Mouse (Mus musculus): Measurements from ENCODE around the gene Cdhr1. TPM values are rescaled to one million over a fixed set of nuclear protein-coding genes. Genes with fewer than 3 reads are reported as not detected.

The Cdhr1 gene
- polyA plus RNA-seq, 1 experiment from 2014 or later = 0.09 TPM

DNA sequence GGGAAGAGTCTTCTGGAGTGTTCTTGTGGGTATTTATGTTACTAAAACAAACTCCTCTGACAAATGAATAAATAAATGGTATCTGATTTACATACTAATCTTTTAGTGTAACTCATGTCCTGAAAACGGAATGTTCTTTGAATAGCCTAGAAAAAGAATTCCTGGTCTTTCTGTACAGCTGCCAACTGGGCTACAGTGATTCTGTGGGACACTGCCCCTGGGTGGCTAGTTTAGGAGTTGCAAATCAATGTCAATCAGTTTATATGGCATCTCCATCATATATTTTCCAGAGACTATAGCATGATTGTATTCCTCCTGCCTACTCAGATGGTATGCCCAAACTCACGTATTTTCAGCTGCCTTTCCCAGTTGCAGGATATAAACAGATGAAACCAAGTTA lies 33.3 kb downstream of the Cdhr1 start:
- Histone ChIP-seq H3K9me3 (replicated peaks) (no peaks in the 10 kb centered on the region), H3K27ac (no peak overlapping the region), H3K4me1 (no peaks in the 10 kb centered on the region), H3K4me3 (no peak overlapping the region), H3K36me3 (no peaks in the 10 kb centered on the region), H3K27me3 (ENCODE audit: low read depth, poor library complexity, severe bottlenecking) (no peaks in the 10 kb centered on the region)
- WGBS = 58% methylated on average over 2 of the region's 2 CpGs
- no peak for DNase-seq (ENCODE audit: low spot score)

DNA sequence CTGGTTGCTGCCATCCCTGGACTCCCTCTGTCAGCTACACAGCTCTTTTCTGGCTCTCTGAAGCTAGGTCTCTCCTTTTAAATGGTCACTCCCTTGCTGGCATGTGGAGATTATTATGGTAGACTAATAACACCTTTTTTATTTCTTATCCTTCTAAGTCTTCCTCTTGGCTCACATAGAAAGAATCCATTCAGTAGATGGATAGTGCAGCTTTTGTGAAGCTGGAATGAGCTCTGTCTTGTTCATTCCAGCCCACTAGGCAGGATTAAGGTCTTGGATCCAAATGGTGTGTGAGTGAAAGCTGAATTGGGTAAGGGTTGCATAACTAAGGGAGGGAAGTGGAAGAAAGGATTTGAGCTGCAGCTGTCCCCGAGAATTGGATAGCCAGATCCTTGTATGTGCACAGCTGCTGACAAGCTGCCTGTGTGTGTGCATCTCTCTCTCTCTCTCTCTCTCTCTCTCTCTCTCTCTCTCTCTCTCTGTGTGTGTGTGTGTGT lies 49.2 kb downstream of the Cdhr1 start, which contains the start of gene Rgr:
TSS of gene Rgr (minus strand) at position 51 of the 497 bp plus-strand sequence.
- H3K27me3 ChIP-seq (ENCODE audit: low read depth, poor library complexity, severe bottlenecking) = no peaks in the 10 kb centered on the region
- no peaks in the 10 kb centered on the region for H3K36me3 ChIP-seq
- H3K9me3 ChIP-seq (replicated peaks) = no peaks in the 10 kb centered on the region
- WGBS = 89% methylated on average over 1 of the region's 1 CpGs
- H3K4me3 ChIP-seq = no peak within 1 kb of the TSS
- no peak for DNase-seq (ENCODE audit: low spot score)
- no peak within 1 kb of the TSS for H3K27ac ChIP-seq
- no peaks in the 10 kb centered on the region for H3K4me1 ChIP-seq

GRCm38 (mm10) chr14:37034432-37034831 lies 63.7 kb downstream of the Cdhr1 start:
- no peak for DNase-seq (ENCODE audit: low spot score)
- Histone ChIP-seq H3K9me3 (replicated peaks) (no peaks in the 10 kb centered on the region), H3K4me1 (no peaks in the 10 kb centered on the region), H3K36me3 (no peaks in the 10 kb centered on the region), H3K27me3 (ENCODE audit: low read depth, poor library complexity, severe bottlenecking) (no peaks in the 10 kb centered on the region), H3K4me3 (no peak overlapping the region), H3K27ac (no peak overlapping the region)
- 59% methylated on average over 5 of the region's 5 CpGs for WGBS

DNA sequence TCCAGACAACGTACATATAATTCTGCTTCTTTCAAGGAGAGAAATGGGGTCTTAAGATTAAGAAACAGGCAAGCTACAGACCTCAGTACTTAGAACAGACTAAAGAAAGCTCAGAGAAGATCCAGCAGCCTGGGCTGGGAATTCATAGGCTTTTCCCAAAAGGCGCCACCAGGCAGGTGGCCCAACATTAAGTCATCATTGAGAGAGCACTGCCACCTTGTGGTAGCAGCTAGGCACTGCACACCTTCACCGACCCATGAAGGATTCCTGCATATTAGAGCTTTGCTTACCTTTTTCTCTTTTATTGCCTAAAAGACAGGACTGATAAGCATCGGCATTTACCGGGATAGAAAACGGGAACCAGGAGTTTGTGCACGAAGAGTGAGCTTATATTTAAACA lies 64.9 kb downstream of the Cdhr1 start:
- no peak overlapping the region for H3K27ac ChIP-seq
- no peaks in the 10 kb centered on the region for H3K4me1 ChIP-seq
- peak; percentile 70 for DNase-seq (ENCODE audit: low spot score)
- no peaks in the 10 kb centered on the region for H3K27me3 ChIP-seq (ENCODE audit: low read depth, poor library complexity, severe bottlenecking)
- H3K4me3 ChIP-seq = no peak overlapping the region
- WGBS = 15% methylated on average over 7 of the region's 7 CpGs
- no peaks in the 10 kb centered on the region for H3K36me3 ChIP-seq
- no peaks in the 10 kb centered on the region for H3K9me3 ChIP-seq (replicated peaks)

- no peaks in the 10 kb centered on the region for H3K36me3 ChIP-seq
- no peak overlapping the region for H3K27ac ChIP-seq
- no peaks in the 10 kb centered on the region for H3K27me3 ChIP-seq (ENCODE audit: low read depth, poor library complexity, severe bottlenecking)
- H3K4me1 ChIP-seq = no peaks in the 10 kb centered on the region
- DNase-seq (ENCODE audit: low spot score) = no peak
- H3K9me3 ChIP-seq (replicated peaks) = no peaks in the 10 kb centered on the region
- WGBS = 88% methylated on average over 11 of the region's 11 CpGs
- H3K4me3 ChIP-seq = no peak overlapping the region
Measured at GRCm38 (mm10) chr14:37032481-37033104, 65.6 kb downstream of the Cdhr1 start.

GRCm38 (mm10) chr14:37028555-37028954 lies 69.6 kb downstream of the Cdhr1 start:
- no peaks in the 10 kb centered on the region for H3K36me3 ChIP-seq
- no peak overlapping the region for H3K4me3 ChIP-seq
- no peaks in the 10 kb centered on the region for H3K4me1 ChIP-seq
- no peaks in the 10 kb centered on the region for H3K9me3 ChIP-seq (replicated peaks)
- no peaks in the 10 kb centered on the region for H3K27me3 ChIP-seq (ENCODE audit: low read depth, poor library complexity, severe bottlenecking)
- no peak for DNase-seq (ENCODE audit: low spot score)
- no peak overlapping the region for H3K27ac ChIP-seq
- 91% methylated on average over 3 of the region's 3 CpGs for WGBS

- H3K4me3 ChIP-seq = no peak overlapping the region
- H3K4me1 ChIP-seq = no peaks in the 10 kb centered on the region
- no peaks in the 10 kb centered on the region for H3K9me3 ChIP-seq (replicated peaks)
- 98% methylated on average over 3 of the region's 3 CpGs for WGBS
- no peaks in the 10 kb centered on the region for H3K27me3 ChIP-seq (ENCODE audit: low read depth, poor library complexity, severe bottlenecking)
- DNase-seq (ENCODE audit: low spot score) = no peak
- H3K36me3 ChIP-seq = no peaks in the 10 kb centered on the region
- H3K27ac ChIP-seq = no peak overlapping the region
Measured at GRCm38 (mm10) chr14:37027951-37028350, 70.2 kb downstream of the Cdhr1 start.

Other genes with a start within 250 kb of the Cdhr1 start
- 20.0 and 25.5 TPM in 2 replicates for gene Ccser2, start 129.6 kb downstream of the Cdhr1 start, polyA plus RNA-seq (2016; fragmentation: Nextera tagmentation; extraction: Ambion mirVana)
- not detected in 2 replicates for gene Rgr, start 49.4 kb downstream of the Cdhr1 start, polyA plus RNA-seq (2016; fragmentation: Nextera tagmentation; extraction: Ambion mirVana)
- gene Lrit1, start 43.5 kb downstream of the Cdhr1 start, polyA plus RNA-seq (2016; fragmentation: Nextera tagmentation; extraction: Ambion mirVana) = not detected in 2 replicates
- not detected in 2 replicates for gene Lrit2, start 30.4 kb downstream of the Cdhr1 start, polyA plus RNA-seq (2016; fragmentation: Nextera tagmentation; extraction: Ambion mirVana)
- 2.7 and 3.5 TPM in 2 replicates for gene 2610528A11Rik, start 15.7 kb upstream of the Cdhr1 start, polyA plus RNA-seq (2016; fragmentation: Nextera tagmentation; extraction: Ambion mirVana)
- gene Ghitm, start 36.9 kb upstream of the Cdhr1 start, polyA plus RNA-seq (2016; fragmentation: Nextera tagmentation; extraction: Ambion mirVana) = 182 TPM in 2 replicates

All from limb, embryonic 10.5 days (tissue).